Mouse (Mus musculus): ENCODE results near the gene Slc30a3. TPM values are rescaled to one million over a fixed set of nuclear protein-coding genes. Genes with fewer than 3 reads are reported as not detected.

The Slc30a3 gene
- polyA plus RNA-seq (2012; rRNA removed): 0.05 and 0.23 TPM in 2 replicates

DNA sequence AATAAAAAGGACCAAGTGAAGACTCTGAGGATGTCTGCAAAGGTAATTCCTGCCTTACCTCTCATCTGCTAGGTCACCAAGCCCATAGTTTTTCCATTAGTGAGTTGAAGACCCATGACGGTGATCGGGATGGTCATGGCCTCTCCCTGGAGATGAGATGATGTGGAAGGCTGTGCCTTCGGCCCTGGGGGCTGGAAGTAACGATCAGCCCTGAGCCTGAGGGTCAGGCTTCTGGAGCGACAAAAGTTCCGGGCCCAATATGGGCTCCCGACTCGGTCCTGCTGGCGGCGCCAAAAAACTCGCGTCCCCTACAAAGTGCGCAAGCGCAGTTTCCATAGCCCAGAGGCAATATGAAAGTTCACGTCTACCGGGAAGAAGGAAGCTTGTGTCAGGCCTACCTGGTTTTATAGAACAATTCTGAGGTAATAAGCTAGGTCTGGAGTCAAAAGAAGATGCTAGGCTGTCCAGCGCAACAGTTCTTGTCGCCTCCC lies at the start of gene Slc30a3:
TSS of gene Slc30a3 (minus strand) at position 238 of the 491 bp plus-strand sequence.

DNA sequence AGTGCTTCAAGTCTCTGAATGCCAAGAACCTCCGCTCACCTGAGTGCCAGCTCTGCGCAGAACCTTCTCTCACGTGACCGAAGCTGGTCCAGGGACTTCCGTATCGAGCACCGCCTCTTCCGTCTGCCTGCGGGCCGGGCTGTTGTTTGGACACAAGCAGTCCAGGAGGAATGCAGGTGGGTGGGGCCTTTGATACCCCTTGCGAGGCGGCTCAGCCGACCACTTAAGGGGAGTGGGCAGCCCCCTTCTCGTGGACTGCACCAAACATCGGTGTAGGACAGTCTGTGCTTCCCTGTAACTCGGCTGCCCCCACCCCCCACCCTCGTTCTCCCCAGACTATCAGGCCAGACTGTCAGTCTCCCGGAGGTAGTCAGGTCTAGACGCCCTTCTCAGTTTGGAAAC lies 46.1 kb upstream of the Slc30a3 start, which contains the start of gene Mpv17:
TSS of gene Mpv17 (minus strand) at position 100 of the 402 bp plus-strand sequence.

DNA sequence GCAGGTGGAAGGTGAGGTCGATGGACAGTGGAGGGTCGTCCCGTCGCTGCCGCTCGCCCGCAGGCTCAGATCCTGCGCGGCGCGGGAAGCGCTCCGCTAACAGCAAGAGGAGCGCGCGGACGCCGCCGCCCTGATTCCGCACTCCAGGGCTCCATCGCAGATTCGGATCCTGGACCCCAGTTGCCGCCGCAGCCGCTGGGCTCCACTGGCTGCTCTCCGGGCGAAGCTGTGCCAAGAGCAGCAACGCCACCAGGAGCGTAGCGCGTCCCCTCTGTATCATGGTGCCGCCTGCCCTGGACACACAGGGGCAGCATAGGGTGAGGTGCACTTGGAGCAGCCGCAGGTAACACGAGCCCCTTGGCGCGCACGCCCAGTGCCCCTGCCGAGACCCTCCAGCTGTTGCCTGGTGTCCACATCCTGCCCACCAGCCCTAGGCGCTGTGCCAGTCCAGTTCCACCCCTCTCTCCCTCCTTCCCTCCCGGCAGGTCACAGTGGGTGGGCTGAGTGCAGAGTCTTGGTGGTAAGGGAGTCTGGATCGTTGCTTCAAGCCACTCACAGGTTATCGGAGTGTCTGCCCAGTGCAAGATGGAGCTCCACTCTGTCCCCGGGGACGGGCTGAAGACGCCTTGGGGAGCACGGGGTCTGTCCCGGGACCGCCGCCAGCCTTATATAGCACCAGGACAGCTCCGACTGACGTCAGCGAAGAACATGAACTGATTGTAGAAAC lies 30.4 kb upstream of the Slc30a3 start, which contains the start of gene Ucn:
TSS of gene Ucn (minus strand) at position 589 of the 727 bp plus-strand sequence.

DNA sequence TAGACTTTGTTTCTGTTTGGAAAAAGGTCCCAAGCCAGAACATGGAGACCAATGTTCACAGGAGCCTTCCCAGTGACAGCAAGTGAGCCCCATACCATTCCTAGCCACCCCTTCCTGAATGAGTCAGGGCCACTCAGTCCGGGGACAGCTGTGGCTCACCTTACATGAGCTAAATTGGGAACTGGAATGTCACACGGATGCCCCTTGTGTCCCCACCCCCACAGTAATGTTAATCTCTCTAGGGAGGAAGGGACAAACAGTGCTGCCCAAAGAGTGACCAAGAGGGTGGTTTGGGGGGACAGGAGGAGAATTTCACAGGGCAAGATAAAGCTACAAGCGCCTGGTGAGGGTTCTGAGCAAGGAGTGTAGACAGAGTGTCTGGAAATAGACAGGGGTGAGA lies 8.3 kb upstream of the Slc30a3 start, which contains the start of gene Trim54:
TSS of gene Trim54 (plus strand) at position 359 of the 400 bp plus-strand sequence.

DNA sequence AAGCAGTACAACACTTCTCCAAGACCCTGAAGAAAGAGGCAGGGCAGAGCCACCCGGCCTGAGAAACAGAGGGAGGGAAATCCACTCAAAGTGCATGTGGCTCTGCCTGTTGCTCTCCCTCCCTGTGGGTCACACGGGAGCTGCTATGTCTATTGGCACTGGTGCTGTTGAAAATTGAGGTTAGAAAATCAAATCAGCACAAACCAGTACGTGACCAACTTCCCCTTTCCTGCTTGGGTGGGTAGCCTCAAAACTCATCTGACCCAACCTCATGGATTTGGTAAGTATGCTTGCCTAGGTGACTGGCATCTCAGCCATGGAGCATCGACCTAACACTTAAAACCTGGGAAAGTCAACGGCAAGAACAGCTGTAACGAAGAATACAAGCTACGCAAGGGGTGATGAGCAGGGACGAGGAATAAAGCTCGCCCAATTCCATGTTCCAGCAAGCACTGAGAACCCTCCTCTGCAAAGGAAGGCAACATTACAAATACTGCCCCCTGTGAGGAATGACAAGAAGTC lies 2.2 kb downstream of the Slc30a3 start, which contains the start of gene Dnajc5g:
TSS of gene Dnajc5g (plus strand) at position 472 of the 522 bp plus-strand sequence.

DNA sequence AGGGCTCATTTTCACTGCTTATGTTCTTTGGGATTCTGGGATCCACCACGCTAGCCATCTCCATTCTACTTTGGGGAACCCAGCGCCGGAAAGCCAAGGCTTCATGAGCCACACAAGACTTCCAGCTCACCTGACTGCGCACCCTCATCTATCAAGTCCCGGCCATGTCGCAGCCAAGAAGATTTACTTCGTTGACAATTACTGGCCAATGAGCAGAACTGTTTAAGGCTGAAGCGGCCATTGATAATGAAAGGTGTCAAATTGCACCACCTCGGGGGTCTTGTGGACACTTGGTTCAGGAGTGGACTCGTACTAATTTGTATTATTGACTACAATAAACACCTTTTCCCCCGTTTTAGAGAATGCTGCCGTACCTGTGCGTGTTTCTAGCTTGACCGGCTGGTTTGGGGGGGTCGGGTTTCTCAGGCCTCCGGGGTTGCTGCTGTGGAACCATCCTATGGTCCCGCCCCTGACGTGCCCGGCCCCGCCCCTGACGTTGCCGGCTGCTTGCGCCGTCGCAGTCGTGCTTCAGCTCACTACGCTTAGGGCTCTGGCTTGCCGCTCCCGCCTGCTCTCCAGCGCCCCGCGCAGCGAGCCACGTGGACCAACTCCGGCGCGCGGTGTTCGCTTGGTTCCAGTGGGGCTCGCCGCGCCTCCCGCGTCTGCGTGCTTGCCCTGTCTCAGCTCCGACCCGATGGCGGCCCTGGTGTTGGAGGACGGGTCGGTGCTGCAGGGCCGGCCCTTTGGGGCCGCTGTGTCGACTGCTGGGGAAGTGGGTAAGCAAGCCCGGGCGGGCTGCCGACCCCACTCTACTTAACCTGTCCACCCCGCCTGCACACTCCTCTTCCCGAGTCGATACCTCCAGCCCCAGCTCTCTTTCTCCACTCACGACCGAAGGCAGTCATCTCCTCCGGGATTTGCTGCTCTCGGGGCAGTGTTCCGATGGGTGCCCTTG lies 53.5 kb downstream of the Slc30a3 start, which contains the start of gene Cad:
TSS of gene Cad (plus strand) at position 520 of the 955 bp plus-strand sequence.

DNA sequence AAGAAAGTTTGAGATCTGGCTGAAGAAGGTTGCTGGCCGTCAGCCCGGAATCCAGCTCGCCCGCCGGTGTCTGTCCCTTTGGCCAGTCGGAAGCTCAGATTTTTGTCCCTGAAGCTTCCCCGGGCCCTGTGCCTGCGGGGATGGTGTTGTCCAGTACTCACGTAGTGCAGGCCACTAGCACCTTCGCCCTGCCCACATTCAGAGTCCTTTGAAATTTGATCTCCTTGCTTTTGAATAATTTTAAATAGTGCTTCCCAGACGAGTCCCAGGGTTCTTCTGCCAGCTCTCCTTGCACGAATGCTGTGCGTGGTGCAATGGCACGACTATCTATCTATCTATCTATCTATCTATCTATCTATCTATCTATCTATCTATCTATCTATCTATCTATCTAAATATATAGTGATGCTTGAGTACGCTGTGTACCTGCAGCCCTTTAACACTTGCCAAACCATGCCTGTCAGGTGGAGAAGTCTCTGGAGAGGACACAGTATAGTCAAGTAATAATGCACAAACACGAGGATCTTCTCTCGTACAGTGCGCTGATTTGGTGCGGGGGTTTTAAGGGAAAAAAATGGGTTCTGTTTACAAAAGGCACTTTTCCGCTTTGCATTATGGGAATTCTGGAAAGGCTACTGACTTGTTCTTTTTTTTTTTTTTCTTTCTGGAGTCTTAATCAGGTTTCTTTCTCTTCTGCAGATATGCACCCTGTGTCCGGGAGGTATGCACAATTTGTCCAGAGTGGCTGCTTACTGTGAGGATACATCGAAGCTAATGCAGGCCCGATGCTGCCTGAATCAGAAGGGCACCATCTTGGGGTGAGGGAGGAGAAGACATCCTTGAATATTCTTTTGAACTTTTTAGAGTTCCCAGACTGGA lies 59.0 kb downstream of the Slc30a3 start, which contains the start of gene Slc5a6:
TSS of gene Slc5a6 (minus strand) at position 162 of the 879 bp plus-strand sequence.

DNA sequence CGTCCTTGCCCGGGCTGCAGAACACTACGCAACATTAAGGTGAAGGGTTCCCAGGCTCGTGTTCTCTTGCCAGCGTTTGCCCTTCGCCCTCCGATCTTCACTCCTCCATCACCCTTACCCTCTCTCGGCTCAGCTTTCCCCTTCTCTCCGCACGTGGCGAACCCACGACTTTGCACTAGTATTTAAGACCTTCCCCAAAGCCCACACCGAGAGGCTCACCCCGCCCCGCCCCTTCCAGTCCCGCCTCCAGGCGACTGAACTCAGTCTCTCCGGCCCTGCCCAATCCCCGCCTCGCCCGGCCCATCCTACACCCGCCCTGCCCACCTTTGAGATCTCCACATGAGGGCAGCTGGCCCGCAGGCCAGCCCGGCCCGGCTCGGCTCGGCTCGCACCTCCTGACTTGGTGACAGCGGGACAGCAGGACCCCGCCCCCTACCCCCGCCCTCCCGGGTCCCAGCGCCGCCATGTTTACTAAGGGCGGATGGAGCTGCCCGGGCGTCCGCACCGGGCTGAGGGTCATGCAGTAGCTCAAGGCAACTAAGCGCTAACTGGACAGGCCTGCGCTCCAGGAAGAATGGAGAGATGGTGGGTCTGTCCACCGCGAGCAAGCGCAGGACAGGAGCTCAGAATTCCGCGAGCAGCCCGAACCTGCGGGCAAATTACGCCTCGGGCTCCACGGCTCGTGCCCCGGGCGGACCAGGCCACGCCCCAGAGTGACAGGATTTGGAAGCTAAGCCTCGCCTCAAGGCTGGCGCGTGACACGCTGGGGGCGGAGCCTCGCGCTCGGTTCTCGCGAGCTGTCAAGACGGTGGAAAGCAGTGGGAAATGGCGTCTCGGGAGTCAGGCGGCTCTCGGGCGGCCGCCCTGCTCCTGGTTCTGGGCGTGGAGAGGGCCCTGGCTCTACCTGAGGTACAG lies 59.9 kb downstream of the Slc30a3 start, which contains the start of gene Atraid:
TSS of gene Atraid (plus strand) at position 465 of the 915 bp plus-strand sequence.

Other genes starting within 250 kb of the Slc30a3 start
- 111 and 117 TPM in 2 replicates for gene Tmem214, start 240.2 kb downstream of the Slc30a3 start, polyA plus RNA-seq (2012; rRNA removed)
- gene Agbl5, start 219.5 kb downstream of the Slc30a3 start, polyA plus RNA-seq (2012; rRNA removed): 15.6 and 21.2 TPM in 2 replicates
- 203 and 255 TPM in 2 replicates for gene Ost4, start 200.4 kb downstream of the Slc30a3 start, polyA plus RNA-seq (2012; rRNA removed)
- 120 and 121 TPM in 2 replicates for gene Emilin1, start 194.8 kb downstream of the Slc30a3 start, polyA plus RNA-seq (2012; rRNA removed)
- gene Khk, start 186.8 kb downstream of the Slc30a3 start, polyA plus RNA-seq (2012; rRNA removed): 27.6 and 35.0 TPM in 2 replicates
- gene Cgref1, start 162.6 kb downstream of the Slc30a3 start, polyA plus RNA-seq (2012; rRNA removed): 203 and 259 TPM in 2 replicates
- gene Preb, start 147.9 kb downstream of the Slc30a3 start, polyA plus RNA-seq (2012; rRNA removed): 308 and 381 TPM in 2 replicates
- gene Tcf23, start 139.6 kb downstream of the Slc30a3 start, polyA plus RNA-seq (2012; rRNA removed): 0.69 and 0.76 TPM in 2 replicates
- gene Atraid, start 59.9 kb downstream of the Slc30a3 start, polyA plus RNA-seq (2012; rRNA removed): 83.4 and 88.1 TPM in 2 replicates
- 52.7 and 90.2 TPM in 2 replicates for gene Slc5a6, start 59.3 kb downstream of the Slc30a3 start, polyA plus RNA-seq (2012; rRNA removed)
- 33.5 and 40.2 TPM in 2 replicates for gene Cad, start 53.5 kb downstream of the Slc30a3 start, polyA plus RNA-seq (2012; rRNA removed)
- not detected in 2 replicates for gene Dnajc5g, start 2.0 kb downstream of the Slc30a3 start, polyA plus RNA-seq (2012; rRNA removed)
- not detected in 2 replicates for gene Trim54, start 8.5 kb upstream of the Slc30a3 start, polyA plus RNA-seq (2012; rRNA removed)
- gene Ucn, start 30.6 kb upstream of the Slc30a3 start, polyA plus RNA-seq (2012; rRNA removed): not detected in 2 replicates
- 46.0 and 55.3 TPM in 2 replicates for gene Mpv17, start 46.0 kb upstream of the Slc30a3 start, polyA plus RNA-seq (2012; rRNA removed)
- gene Gm29609, start 71.7 kb upstream of the Slc30a3 start, polyA plus RNA-seq (2012; rRNA removed): 2.2 and 3.9 TPM in 2 replicates
- gene Gtf3c2, start 71.9 kb upstream of the Slc30a3 start, polyA plus RNA-seq (2012; rRNA removed): 32.1 and 36.4 TPM in 2 replicates
- gene Snx17, start 85.0 kb upstream of the Slc30a3 start, polyA plus RNA-seq (2012; rRNA removed): 75.8 and 85.0 TPM in 2 replicates
- 36.2 and 39.3 TPM in 2 replicates for gene Eif2b4, start 85.2 kb upstream of the Slc30a3 start, polyA plus RNA-seq (2012; rRNA removed)
- gene Zfp513, start 94.1 kb upstream of the Slc30a3 start, polyA plus RNA-seq (2012; rRNA removed): 72.4 and 72.5 TPM in 2 replicates
- 74.5 and 100 TPM in 2 replicates for gene Ppm1g, start 112.5 kb upstream of the Slc30a3 start, polyA plus RNA-seq (2012; rRNA removed)
- gene Nrbp1, start 132.6 kb upstream of the Slc30a3 start, polyA plus RNA-seq (2012; rRNA removed): 125 and 189 TPM in 2 replicates
- gene Gm9970, start 133.0 kb upstream of the Slc30a3 start, polyA plus RNA-seq (2012; rRNA removed): 0.35 TPM in 2 replicates
- gene Krtcap3, start 143.5 kb upstream of the Slc30a3 start, polyA plus RNA-seq (2012; rRNA removed): 336 and 464 TPM in 2 replicates
- 24.2 and 26.7 TPM in 2 replicates for gene Ift172, start 182.9 kb upstream of the Slc30a3 start, polyA plus RNA-seq (2012; rRNA removed)
- 6.8 and 8.5 TPM in 2 replicates for gene Fndc4, start 187.8 kb upstream of the Slc30a3 start, polyA plus RNA-seq (2012; rRNA removed)
- gene Gckr, start 189.2 kb upstream of the Slc30a3 start, polyA plus RNA-seq (2012; rRNA removed): not detected in 2 replicates